Comparison of ENCODE assay signal across 8 mouse cellular contexts in genomic region chr4:141867498-141867897, GRCm38 (mm10). TPM values are rescaled to one million over a fixed set of nuclear protein-coding genes. Genes with fewer than 3 reads are reported as not detected.
DNase-seq lines count a peak whose midpoint lies in the region; ATAC-seq and TF ChIP-seq lines count a peak whose summit lies in the region.

No protein-coding gene starts in this region.

- H3K36me3 ChIP-seq in C2C12 (ENCODE audit: control insufficient read depth, insufficient read depth), result peaks cover 9% of the 10 kb centered on the region
- 0 out of 2 replicates have a peak, but pooled peaks cover 5% of the 10 kb centered on the region for H3K36me3 ChIP-seq in embryonic facial prominence, embryonic 13.5 days
- 0 out of 2 replicates have a peak, but pooled peaks cover 6% of the 10 kb centered on the region for H3K36me3 ChIP-seq in heart, postnatal 0 days (replicated peaks; ENCODE audit: control insufficient read depth, insufficient read depth, low read length)
- H3K36me3 ChIP-seq in limb, embryonic 14.5 days (ENCODE audit: control insufficient read depth, insufficient read depth, low read length), result 0 out of 2 replicates have a peak, but pooled peaks cover 10% of the 10 kb centered on the region
- H3K36me3 ChIP-seq in stomach, embryonic 16.5 days (ENCODE audit: control insufficient read depth, insufficient read depth, low read length), result no peaks in the 10 kb centered on the region

- no peaks in the 10 kb centered on the region for H3K9me3 ChIP-seq in embryonic facial prominence, embryonic 13.5 days
- no peaks in the 10 kb centered on the region for H3K9me3 ChIP-seq in heart, postnatal 0 days (replicated peaks; ENCODE audit: control insufficient read depth, low read length)
- no peaks in the 10 kb centered on the region for H3K9me3 ChIP-seq in limb, embryonic 14.5 days (ENCODE audit: control insufficient read depth, low read length)
- no peaks in the 10 kb centered on the region for H3K9me3 ChIP-seq in stomach, embryonic 16.5 days (replicated peaks; ENCODE audit: control insufficient read depth, low read length)

- ATAC-seq in embryonic facial prominence, embryonic 13.5 days (ENCODE audit: insufficient number of reproducible peaks, insufficient read depth, low FRiP score, low TSS enrichment, low read depth), result no peak
- peak; percentile 47 for ATAC-seq in heart, postnatal 0 days (ENCODE audit: insufficient read depth, low read depth)
- peak; percentile 72 for ATAC-seq in limb, embryonic 14.5 days (ENCODE audit: low FRiP score, low read depth)
- peak; percentile 22; the same call in 1 of the 2 replicates for ATAC-seq in stomach, embryonic 16.5 days (ENCODE audit: insufficient read depth, low FRiP score)

- 33% methylated on average over 4 of the region's 4 CpGs for WGBS in embryonic facial prominence, embryonic 13.5 days
- WGBS in heart, postnatal 0 days, result 17% methylated on average over 4 of the region's 4 CpGs
- 39% methylated on average over 4 of the region's 4 CpGs for WGBS in limb, embryonic 14.5 days
- WGBS in stomach, embryonic 16.5 days, result 31% methylated on average over 4 of the region's 4 CpGs

- intact Hi-C loops in gastrocnemius, adult 2 months (cut with DNase I), result no loop called here

- H3K4me1 ChIP-seq in embryonic facial prominence, embryonic 13.5 days, result peaks cover 36% of the 10 kb centered on the region
- H3K4me1 ChIP-seq in heart, postnatal 0 days (ENCODE audit: control insufficient read depth, insufficient read depth), result peaks cover 44% of the 10 kb centered on the region
- H3K4me1 ChIP-seq in limb, embryonic 14.5 days (ENCODE audit: control insufficient read depth, insufficient read depth, low read length), result peaks cover 28% of the 10 kb centered on the region
- peaks cover 58% of the 10 kb centered on the region for H3K4me1 ChIP-seq in stomach, embryonic 16.5 days (ENCODE audit: control insufficient read depth, insufficient read depth, low read length)

- no peak for TF ChIP-seq EP300 in heart, postnatal 0 days (IDR thresholded peaks at IDR 0.05; ENCODE audit: low read depth)

- DNase-seq in gastrocnemius, adult 2 months, result peak; percentile 73
- no peak for DNase-seq in gastrocnemius, adult 18-20 months (ENCODE audit: low spot score)
- DNase-seq in heart, postnatal 0 days (ENCODE audit: low spot score), result peak; percentile 73
- peak; percentile 74 for DNase-seq in limb, embryonic 14.5 days (ENCODE audit: low spot score)
- no peak for DNase-seq in thymus, postnatal 14 days

- no peaks in the 10 kb centered on the region for H3K27me3 ChIP-seq in C2C12 (ENCODE audit: control insufficient read depth, insufficient read depth, insufficient read length)
- no peaks in the 10 kb centered on the region for H3K27me3 ChIP-seq in embryonic facial prominence, embryonic 13.5 days
- no peaks in the 10 kb centered on the region for H3K27me3 ChIP-seq in heart, postnatal 0 days (ENCODE audit: control insufficient read depth, insufficient read depth, low read length)
- H3K27me3 ChIP-seq in limb, embryonic 14.5 days (ENCODE audit: control insufficient read depth, insufficient read depth, low read length), result no peaks in the 10 kb centered on the region
- no peaks in the 10 kb centered on the region for H3K27me3 ChIP-seq in stomach, embryonic 16.5 days (ENCODE audit: control insufficient read depth, insufficient read depth, low read length)

- peak overlapping the region; percentile 18 for H3K4me2 ChIP-seq in embryonic facial prominence, embryonic 13.5 days
- peak overlapping the region; percentile 35 for H3K4me2 ChIP-seq in heart, postnatal 0 days (ENCODE audit: low read depth, low read length)
- H3K4me2 ChIP-seq in limb, embryonic 14.5 days (replicated peaks; ENCODE audit: low read depth, low read length, severe bottlenecking), result no peak overlapping the region
- H3K4me2 ChIP-seq in stomach, embryonic 16.5 days (ENCODE audit: low read depth, low read length), result 0 out of 2 replicates have a peak overlapping the region, but pooled peaks have one; percentile 10

- H3ac ChIP-seq in C2C12 (ENCODE audit: control insufficient read depth, insufficient read length, low read depth), result no peak overlapping the region

- H3K79me2 ChIP-seq in C2C12 (ENCODE audit: control insufficient read depth, insufficient read depth), result peaks cover 8% of the 10 kb centered on the region

- H3K79me3 ChIP-seq in C2C12 (ENCODE audit: low read depth), result no peaks in the 10 kb centered on the region

- TF ChIP-seq POLR2A in limb, embryonic 14.5 days (IDR thresholded peaks at IDR 0.05; ENCODE audit: borderline replicate concordance, extremely low read depth, insufficient read depth, insufficient read length), result no peak

- peak overlapping the region; percentile 51 for H3K27ac ChIP-seq in gastrocnemius, adult 2 months
- peak overlapping the region; percentile 68 for H3K27ac ChIP-seq in embryonic facial prominence, embryonic 13.5 days
- peak overlapping the region; percentile 84 for H3K27ac ChIP-seq in heart, postnatal 0 days (ENCODE audit: low read depth)
- peak overlapping the region; percentile 43; the same call in 1 of the 2 replicates for H3K27ac ChIP-seq in limb, embryonic 14.5 days (replicated peaks; ENCODE audit: low read depth, low read length)
- peak overlapping the region; percentile 46 for H3K27ac ChIP-seq in stomach, embryonic 16.5 days (ENCODE audit: low read length)

- H3K4me3 ChIP-seq in gastrocnemius, adult 2 months, result no peak overlapping the region
- no peak overlapping the region for H3K4me3 ChIP-seq in C2C12 (ENCODE audit: insufficient read depth, poor library complexity, severe bottlenecking)
- no peak overlapping the region for H3K4me3 ChIP-seq in embryonic facial prominence, embryonic 13.5 days
- no peak overlapping the region for H3K4me3 ChIP-seq in heart, postnatal 0 days (ENCODE audit: low read depth, low read length)
- no peak overlapping the region for H3K4me3 ChIP-seq in limb, embryonic 14.5 days (replicated peaks; ENCODE audit: low read length)
- no peak overlapping the region for H3K4me3 ChIP-seq in stomach, embryonic 16.5 days (replicated peaks; ENCODE audit: low read length)

- peak overlapping the region; percentile 27 for H3K9ac ChIP-seq in embryonic facial prominence, embryonic 13.5 days
- no peak overlapping the region for H3K9ac ChIP-seq in heart, postnatal 0 days (replicated peaks; ENCODE audit: low read depth, low read length)
- peak overlapping the region; percentile 16; the same call in 1 of the 2 replicates for H3K9ac ChIP-seq in limb, embryonic 14.5 days (ENCODE audit: low read depth, low read length, severe bottlenecking)
- H3K9ac ChIP-seq in stomach, embryonic 16.5 days (ENCODE audit: low read length), result peak overlapping the region; percentile 34; the same call in 1 of the 2 replicates

- TF ChIP-seq CTCF in gastrocnemius, adult 2 months (IDR thresholded peaks at IDR 0.05), result no peak
- no peak for TF ChIP-seq CTCF in C2C12 (IDR thresholded peaks at IDR 0.05; ENCODE audit: control insufficient read depth, insufficient read depth, insufficient read length)
- TF ChIP-seq CTCF in heart, postnatal 0 days (IDR thresholded peaks at IDR 0.05; ENCODE audit: low read depth), result no peak

TF ChIP-seq in C2C12, 6 proteins besides CTCF, POLR2A, EP300 and RAD21:
- TF ChIP-seq MYOD1 (IDR thresholded peaks at IDR 0.05; ENCODE audit: control insufficient read depth, insufficient read length, low read depth), result peak; percentile 47
- TF ChIP-seq MYOG (IDR thresholded peaks at IDR 0.05; ENCODE audit: control insufficient read depth, extremely low read depth, insufficient read length), result no peak

RNA-seq across cellular contexts. Expression of gene Efhd2, which starts 7.2 kb away (rescaled TPM):
- total RNA-seq in gastrocnemius, adult 2 months (2021), result 1 to 10 TPM; 5.2 to 6.1 TPM
- total RNA-seq in gastrocnemius, adult 18-20 months (2021), result 1 to 10 TPM; 2.8 to 4.7 TPM
- polyA plus RNA-seq in C2C12 (2012; fragmentation: generic; extraction: Trizol), result 45.1 TPM
- 51.2 and 52.0 TPM in 2 replicates for polyA plus RNA-seq in embryonic facial prominence, embryonic 13.5 days (2015; fragmentation: Nextera tagmentation; extraction: Ambion mirVana)
- total RNA-seq in heart, postnatal 0 days (2014; rRNA removed; ENCODE audit: low replicate concordance), result 42.7 and 42.9 TPM in 2 replicates
- polyA plus RNA-seq in heart, postnatal 0 days (2015; fragmentation: Nextera tagmentation; extraction: Ambion mirVana), result 54.5 and 56.9 TPM in 2 replicates
- 57.8 and 71.4 TPM in 2 replicates for polyA plus RNA-seq in limb, embryonic 14.5 days (2012; rRNA removed)
- 45.7 and 49.8 TPM in 2 replicates for polyA plus RNA-seq in limb, embryonic 14.5 days (2014; fragmentation: Nextera tagmentation; extraction: Ambion mirVana)
- 108 and 110 TPM in 2 replicates for polyA plus RNA-seq in stomach, embryonic 16.5 days (2015; fragmentation: Nextera tagmentation; extraction: Ambion mirVana)

RNA-seq across cellular contexts. Expression of gene Ctrc, which starts 21.3 kb away (rescaled TPM):
- total RNA-seq in gastrocnemius, adult 2 months (2021), result not detected
- not detected for total RNA-seq in gastrocnemius, adult 18-20 months (2021)
- polyA plus RNA-seq in C2C12 (2012; fragmentation: generic; extraction: Trizol), result not detected
- not detected in 2 replicates for polyA plus RNA-seq in embryonic facial prominence, embryonic 13.5 days (2015; fragmentation: Nextera tagmentation; extraction: Ambion mirVana)
- total RNA-seq in heart, postnatal 0 days (2014; rRNA removed; ENCODE audit: low replicate concordance), result not detected in 2 replicates
- polyA plus RNA-seq in heart, postnatal 0 days (2015; fragmentation: Nextera tagmentation; extraction: Ambion mirVana), result not detected in 2 replicates
- 0.08 TPM in 1 of 2 replicates, not detected in the other for polyA plus RNA-seq in limb, embryonic 14.5 days (2012; rRNA removed)
- not detected in 2 replicates for polyA plus RNA-seq in limb, embryonic 14.5 days (2014; fragmentation: Nextera tagmentation; extraction: Ambion mirVana)
- polyA plus RNA-seq in stomach, embryonic 16.5 days (2015; fragmentation: Nextera tagmentation; extraction: Ambion mirVana), result 0.18 and 0.67 TPM in 2 replicates

RNA-seq across cellular contexts. Expression of gene Cela2a, which starts 41.5 kb away (rescaled TPM):
- not detected for total RNA-seq in gastrocnemius, adult 2 months (2021)
- under 1 TPM in 1 of 2 experiments, not detected in 1; 0.78 TPM for total RNA-seq in gastrocnemius, adult 18-20 months (2021)
- not detected for polyA plus RNA-seq in C2C12 (2012; fragmentation: generic; extraction: Trizol)
- 0.25 TPM in 1 of 2 replicates, not detected in the other for polyA plus RNA-seq in embryonic facial prominence, embryonic 13.5 days (2015; fragmentation: Nextera tagmentation; extraction: Ambion mirVana)
- 2.1 TPM in 1 of 2 replicates, not detected in the other for total RNA-seq in heart, postnatal 0 days (2014; rRNA removed; ENCODE audit: low replicate concordance)
- polyA plus RNA-seq in heart, postnatal 0 days (2015; fragmentation: Nextera tagmentation; extraction: Ambion mirVana), result 0.20 and 0.21 TPM in 2 replicates
- 0.19 and 0.47 TPM in 2 replicates for polyA plus RNA-seq in limb, embryonic 14.5 days (2012; rRNA removed)
- polyA plus RNA-seq in limb, embryonic 14.5 days (2014; fragmentation: Nextera tagmentation; extraction: Ambion mirVana), result not detected in 2 replicates
- 754 and 1,267 TPM in 2 replicates for polyA plus RNA-seq in stomach, embryonic 16.5 days (2015; fragmentation: Nextera tagmentation; extraction: Ambion mirVana)

Comparison
In these comparisons a context has a peak if more than half of its experiments do, and no peak if none do; other contexts are left out.
1. DNase-seq: peak in gastrocnemius, adult 2 months (single experiment), heart, postnatal 0 days (single experiment) and limb, embryonic 14.5 days (single experiment); none in gastrocnemius, adult 18-20 months (single experiment) and thymus, postnatal 14 days (single experiment).
2. RNA of gene Cela2a, which starts 41.5 kb away (polyA plus RNA-seq): 754 to 1,267 TPM in stomach, embryonic 16.5 days; 0.20 to 0.21 TPM in heart, postnatal 0 days, 0.19 to 0.47 TPM in limb, embryonic 14.5 days, not detected in C2C12 (single experiment) and 0.25 TPM in embryonic facial prominence, embryonic 13.5 days; every median in the first group is over 100 times any median in the second.
3. Peak in every context shown above with its lines, with median percentiles within 50 percentile points of each other: H3K27ac ChIP-seq.